Mouse (Mus musculus) lung, adult 2 months (tissue): ENCODE measurements around the gene Ubxn10. TPM values are rescaled to one million over a fixed set of nuclear protein-coding genes. Genes with fewer than 3 reads are reported as not detected.

Experiments used
- DNase-seq: peaks from one replicate; pipeline ENCODE4 v3.0.0; 2022
- H3K4me1 ChIP-seq: fragments of 200-500 bp; 2 replicates; pipeline ENCODE4 v1.6.1; 2011; ENCODE audit warnings: low read length; ENCODE audit not compliant: control insufficient read depth, insufficient read depth
- H3K4me3 ChIP-seq: fragments of 200-500 bp; replicated peaks from 2 replicates; pipeline ENCODE3; 2011; ENCODE audit warnings: low read depth, mild to moderate bottlenecking, control low read depth, low read length; ENCODE audit errors: extremely low read depth
- CTCF ChIP-seq: fragments of 200-500 bp; IDR thresholded peaks from 2 replicates; pipeline ENCODE4 v1.5.1; 2011; ENCODE audit warnings: mild to moderate bottlenecking, low read length, control low read depth; ENCODE audit not compliant: insufficient read depth
- POLR2A ChIP-seq: fragments of 200-500 bp; IDR thresholded peaks from 2 replicates; pipeline ENCODE4 v1.6.1; 2011; ENCODE audit warnings: low read depth, mild to moderate bottlenecking, control low read depth, low read length, borderline replicate concordance; ENCODE audit errors: extremely low read depth
- WGBS: fragments of 180-500 bp; shearing (Covaris S2); methylation state at CpG from one replicate; pipeline ENCODE4 v1.1.7; 2018; 5-methylcytosine and 5-hydroxymethylcytosine counted together
- polyA plus RNA-seq: library from polyadenylated mRNA; depleted of rRNA; stranded (reverse); fragments of >200 nt; gene quantifications from 2 replicates; pipeline ENCODE4 v1.2.3, GENCODE M21; 2012

The Ubxn10 gene
- polyA plus RNA-seq, 1 experiment, result 28.6 TPM

GRCm38 (mm10) chr4:138718586-138719263 is 18.2 kb downstream of the Ubxn10 start:
- no peak for DNase-seq
- 76% methylated on average over 5 of the region's 5 CpGs for WGBS
- Histone ChIP-seq H3K4me3 (no peak overlapping the region), H3K4me1 (no peaks in the 10 kb centered on the region)
- TF ChIP-seq CTCF (no peak), POLR2A (no peak)

- no peak for DNase-seq
- H3K4me1 ChIP-seq, result no peaks in the 10 kb centered on the region
- 75% methylated on average over 9 of the region's 9 CpGs for WGBS
- TF ChIP-seq POLR2A (no peak), CTCF (no peak)
- no peak overlapping the region for H3K4me3 ChIP-seq
Measured at GRCm38 (mm10) chr4:138716697-138717096, 20.3 kb downstream of the Ubxn10 start.

GRCm38 (mm10) chr4:138714186-138714585 is 22.8 kb downstream of the Ubxn10 start:
- Histone ChIP-seq H3K4me1 (no peaks in the 10 kb centered on the region), H3K4me3 (no peak overlapping the region)
- no peak for DNase-seq
- WGBS, result 71% methylated on average over 1 of the region's 1 CpGs
- TF ChIP-seq CTCF, result no peak
- TF ChIP-seq POLR2A, result no peak

GRCm38 (mm10) chr4:138712621-138713020 is 24.3 kb downstream of the Ubxn10 start:
- H3K4me1 ChIP-seq, result no peaks in the 10 kb centered on the region
- no peak for DNase-seq
- 67% methylated on average over 8 of the region's 8 CpGs for WGBS
- H3K4me3 ChIP-seq, result no peak overlapping the region
- TF ChIP-seq CTCF (no peak), POLR2A (no peak)

- DNase-seq, result no peak
- TF ChIP-seq CTCF (no peak), POLR2A (no peak)
- 69% methylated on average over 11 of the region's 11 CpGs for WGBS
- H3K4me3 ChIP-seq, result no peak overlapping the region
- no peaks in the 10 kb centered on the region for H3K4me1 ChIP-seq
Measured at GRCm38 (mm10) chr4:138712096-138712495, 24.9 kb downstream of the Ubxn10 start.

- no peak for TF ChIP-seq CTCF
- no peak for TF ChIP-seq POLR2A
- no peak for DNase-seq
- H3K4me1 ChIP-seq, result no peaks in the 10 kb centered on the region
- no peak overlapping the region for H3K4me3 ChIP-seq
- WGBS, result 58% methylated on average over 17 of the region's 17 CpGs
Measured at GRCm38 (mm10) chr4:138711051-138711820, 25.7 kb downstream of the Ubxn10 start.

GRCm38 (mm10) chr4:138710633-138711032 is 26.3 kb downstream of the Ubxn10 start:
- WGBS, result 78% methylated on average over 11 of the region's 11 CpGs
- no peak for DNase-seq
- TF ChIP-seq CTCF (no peak), POLR2A (no peak)
- no peak overlapping the region for H3K4me3 ChIP-seq
- no peaks in the 10 kb centered on the region for H3K4me1 ChIP-seq

GRCm38 (mm10) chr4:138709944-138710343 is 27.0 kb downstream of the Ubxn10 start:
- no peak for DNase-seq
- Histone ChIP-seq H3K4me1 (no peaks in the 10 kb centered on the region), H3K4me3 (no peak overlapping the region)
- TF ChIP-seq CTCF, result no peak
- no peak for TF ChIP-seq POLR2A
- 67% methylated on average over 7 of the region's 7 CpGs for WGBS

GRCm38 (mm10) chr4:138709246-138709645 is 27.7 kb downstream of the Ubxn10 start:
- no peak for DNase-seq
- Histone ChIP-seq H3K4me1 (no peaks in the 10 kb centered on the region), H3K4me3 (no peak overlapping the region)
- TF ChIP-seq CTCF (no peak), POLR2A (no peak)
- 82% methylated on average over 11 of the region's 11 CpGs for WGBS

- 7% methylated on average over 7 of the region's 7 CpGs for WGBS
- TF ChIP-seq CTCF, result peak; percentile 80
- no peak for TF ChIP-seq POLR2A
- peak; percentile 64 for DNase-seq
- Histone ChIP-seq H3K4me3 (no peak overlapping the region), H3K4me1 (no peaks in the 10 kb centered on the region)
Measured at GRCm38 (mm10) chr4:138708636-138709035, 28.3 kb downstream of the Ubxn10 start.
